Mouse (Mus musculus): ENCODE data around the gene Sdk2. TPM values are rescaled to one million over a fixed set of nuclear protein-coding genes. Genes with fewer than 3 reads are reported as not detected.

Sdk2 gene
- total RNA-seq, 2 experiments from 2014 or later: 27.6 to 30.6 TPM

GRCm38 (mm10) chr11:114043530-114043929 is 23.3 kb downstream of the Sdk2 start:
- Histone ChIP-seq H3K27ac (no peak overlapping the region), H3K4me3 (no peak overlapping the region)
- intact Hi-C loops (cut with DNase I): no loop called here
- no peak for TF ChIP-seq CTCF (IDR thresholded peaks at IDR 0.05)
- DNase-seq (ENCODE audit: extremely low spot score in 1 of 2, low spot score in 2 of 2): no peak

GRCm38 (mm10) chr11:114040391-114041035 is 26.3 kb downstream of the Sdk2 start:
- no peak for TF ChIP-seq CTCF (IDR thresholded peaks at IDR 0.05)
- H3K4me3 ChIP-seq: no peak overlapping the region
- DNase-seq (ENCODE audit: extremely low spot score in 1 of 2, low spot score in 2 of 2): no peak
- intact Hi-C loops (cut with DNase I): no loop called here
- H3K27ac ChIP-seq: no peak overlapping the region

GRCm38 (mm10) chr11:114038036-114038435 is 28.8 kb downstream of the Sdk2 start:
- no peak for TF ChIP-seq CTCF (IDR thresholded peaks at IDR 0.05)
- Histone ChIP-seq H3K4me3 (no peak overlapping the region), H3K27ac (no peak overlapping the region)
- peak; percentile 40 to 41 for DNase-seq (ENCODE audit: extremely low spot score in 1 of 2, low spot score in 2 of 2)
- intact Hi-C loops (cut with DNase I): no loop called here

GRCm38 (mm10) chr11:114031491-114031890 is 35.4 kb downstream of the Sdk2 start:
- intact Hi-C loops (cut with DNase I): no loop called here
- H3K4me3 ChIP-seq: no peak overlapping the region
- H3K27ac ChIP-seq: no peak overlapping the region
- no peak for TF ChIP-seq CTCF (IDR thresholded peaks at IDR 0.05)
- DNase-seq (ENCODE audit: extremely low spot score in 1 of 2, low spot score in 2 of 2): no peak

GRCm38 (mm10) chr11:114030214-114030613 is 36.6 kb downstream of the Sdk2 start:
- DNase-seq (ENCODE audit: extremely low spot score in 1 of 2, low spot score in 2 of 2): no peak

GRCm38 (mm10) chr11:114028512-114028911 is 38.3 kb downstream of the Sdk2 start:
- no peak for DNase-seq (ENCODE audit: extremely low spot score in 1 of 2, low spot score in 2 of 2)
- intact Hi-C loops (cut with DNase I): no loop called here
- Histone ChIP-seq H3K27ac (no peak overlapping the region), H3K4me3 (no peak overlapping the region)
- TF ChIP-seq CTCF (IDR thresholded peaks at IDR 0.05): no peak

More at GRCm38 (mm10) chr11:114030214-114030613, 36.6 kb downstream of the Sdk2 start:
- no peak overlapping the region for H3K27ac ChIP-seq
- no peak for TF ChIP-seq CTCF (IDR thresholded peaks at IDR 0.05)
- intact Hi-C loops (cut with DNase I): no loop called here
- no peak overlapping the region for H3K4me3 ChIP-seq

GRCm38 (mm10) chr11:114028021-114028420 is 38.8 kb downstream of the Sdk2 start:
- Histone ChIP-seq H3K4me3 (no peak overlapping the region), H3K27ac (no peak overlapping the region)
- no peak for DNase-seq (ENCODE audit: extremely low spot score in 1 of 2, low spot score in 2 of 2)
- TF ChIP-seq CTCF (IDR thresholded peaks at IDR 0.05): no peak
- intact Hi-C loops (cut with DNase I): no loop called here

GRCm38 (mm10) chr11:114025056-114025455 is 41.8 kb downstream of the Sdk2 start:
- Histone ChIP-seq H3K27ac (no peak overlapping the region), H3K4me3 (no peak overlapping the region)
- no peak for TF ChIP-seq CTCF (IDR thresholded peaks at IDR 0.05)
- intact Hi-C loops (cut with DNase I): no loop called here
- no peak for DNase-seq (ENCODE audit: extremely low spot score in 1 of 2, low spot score in 2 of 2)

- DNase-seq (ENCODE audit: extremely low spot score in 1 of 2, low spot score in 2 of 2): no peak
- TF ChIP-seq CTCF (IDR thresholded peaks at IDR 0.05): no peak
- Histone ChIP-seq H3K4me3 (no peak overlapping the region), H3K27ac (no peak overlapping the region)
- intact Hi-C loops (cut with DNase I): no loop called here
Observed at GRCm38 (mm10) chr11:114023965-114024364, 42.9 kb downstream of the Sdk2 start.

- Histone ChIP-seq H3K27ac (no peak overlapping the region), H3K4me3 (no peak overlapping the region)
- DNase-seq (ENCODE audit: extremely low spot score in 1 of 2, low spot score in 2 of 2): no peak
- intact Hi-C loops (cut with DNase I): no loop called here
- TF ChIP-seq CTCF (IDR thresholded peaks at IDR 0.05): no peak
Observed at GRCm38 (mm10) chr11:114022166-114022565, 44.7 kb downstream of the Sdk2 start.

- H3K4me3 ChIP-seq: no peak overlapping the region
- TF ChIP-seq CTCF (IDR thresholded peaks at IDR 0.05): no peak
- DNase-seq (ENCODE audit: extremely low spot score in 1 of 2, low spot score in 2 of 2): no peak
- no peak overlapping the region for H3K27ac ChIP-seq
- intact Hi-C loops (cut with DNase I): no loop called here
Observed at GRCm38 (mm10) chr11:114019087-114019486, 47.8 kb downstream of the Sdk2 start.

GRCm38 (mm10) chr11:114016889-114017392 is 49.9 kb downstream of the Sdk2 start:
- TF ChIP-seq CTCF (IDR thresholded peaks at IDR 0.05): no peak
- Histone ChIP-seq H3K4me3 (no peak overlapping the region), H3K27ac (no peak overlapping the region)
- intact Hi-C loops (cut with DNase I): no loop called here
- DNase-seq (ENCODE audit: extremely low spot score in 1 of 2, low spot score in 2 of 2): no peak

Measured in left cerebral cortex, adult 2 months (tissue).